Mouse (Mus musculus) liver, embryonic 11.5 days (tissue): ENCODE measurements around the gene Arhgdib. TPM values are rescaled to one million over a fixed set of nuclear protein-coding genes. Genes with fewer than 3 reads are reported as not detected.

Experiments
- ATAC-seq: fragments of 200-750 bp; cut with Nextera tagmentation; replicated peaks from 2 replicates; pipeline ENCODE4 v1.8.0; 2017; ENCODE audit warnings: moderate number of reproducible peaks, mild to moderate bottlenecking, moderate TSS enrichment, moderate library complexity; ENCODE audit not compliant: low FRiP score
- DNase-seq: peaks from one replicate; pipeline ENCODE4 v3.0.0-alpha.2; 2017; ENCODE audit warnings: low spot score
- H3K27ac ChIP-seq: fragments of 300-500 bp; sonication (generic); 2 replicates; pipeline ENCODE4 v1.5.1; 2014; ENCODE audit warnings: mild to moderate bottlenecking, low read depth, low read length, control low read depth
- H3K27me3 ChIP-seq: fragments of 300-500 bp; sonication (generic); replicated peaks from 2 replicates; pipeline ENCODE4 v1.6.1; 2014; ENCODE audit warnings: low read length, mixed read lengths; ENCODE audit not compliant: control insufficient read depth, insufficient read depth
- H3K36me3 ChIP-seq: fragments of 300-500 bp; sonication (generic); 2 replicates; pipeline ENCODE4 v1.6.1; 2014; ENCODE audit warnings: mild to moderate bottlenecking, low read length, moderate library complexity, mixed read lengths; ENCODE audit not compliant: control insufficient read depth, insufficient read depth
- H3K4me1 ChIP-seq: fragments of 300-500 bp; sonication (generic); replicated peaks from 2 replicates; pipeline ENCODE4 v1.6.1; 2014; ENCODE audit warnings: low read length, mixed read lengths; ENCODE audit not compliant: control insufficient read depth, insufficient read depth
- H3K4me2 ChIP-seq: fragments of 300-500 bp; sonication (generic); 2 replicates; pipeline ENCODE4 v1.6.1; 2014; ENCODE audit warnings: mild to moderate bottlenecking, control low read depth, moderate library complexity
- H3K4me3 ChIP-seq: fragments of 300-500 bp; sonication (generic); 2 replicates; pipeline ENCODE4 v1.5.1; 2014; ENCODE audit warnings: low read depth, low read length, control low read depth
- H3K9ac ChIP-seq: fragments of 300-500 bp; sonication (generic); 2 replicates; pipeline ENCODE4 v1.6.1; 2014; ENCODE audit warnings: low read depth, low read length, control low read depth
- H3K9me3 ChIP-seq: fragments of 300-500 bp; sonication (generic); 2 replicates; pipeline ENCODE4 v1.6.1; 2016; ENCODE audit warnings: low read length, inconsistent platforms, mixed read lengths; ENCODE audit not compliant: control insufficient read depth
- WGBS: fragments of 180-500 bp; shearing (Covaris S2); extraction: QIAGEN DNeasy Blood & Tissue Kit; methylation state at CpG from one replicate; pipeline ENCODE4 v1.1.7; 2014; 5-methylcytosine and 5-hydroxymethylcytosine counted together
- polyA plus RNA-seq: library from polyadenylated mRNA; unstranded; fragments of >200 nt; fragmentation: Nextera tagmentation; extraction: Ambion mirVana; gene quantifications from 2 replicates; pipeline ENCODE4 v1.2.1, GENCODE M21; 2014

Gene Arhgdib
- polyA plus RNA-seq, 1 experiment from 2014 or later = 183 TPM

DNA sequence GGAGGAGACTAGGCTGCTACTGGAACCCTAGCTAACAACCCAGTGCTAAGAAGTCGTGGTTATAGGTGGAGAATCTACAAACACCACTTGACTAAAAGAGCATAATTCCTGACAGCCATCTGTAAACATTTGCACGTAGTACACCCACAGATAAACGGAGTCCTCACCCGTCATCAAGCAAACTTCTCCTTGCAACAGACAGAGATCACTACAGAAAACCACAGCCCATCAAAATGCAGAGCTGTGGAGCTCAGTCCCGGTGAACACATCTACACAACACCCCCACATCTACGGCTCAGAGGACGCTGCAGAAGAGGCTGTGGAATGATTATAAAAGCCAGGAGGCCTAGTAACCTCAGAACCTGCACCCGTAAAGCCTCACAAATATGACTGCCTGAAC lies 2.8 kb upstream of the Arhgdib start:
- DNase-seq = no peak
- Histone ChIP-seq H3K27me3 (no peaks in the 10 kb centered on the region), H3K4me1 (peaks cover 24% of the 10 kb centered on the region), H3K9me3 (no peaks in the 10 kb centered on the region), H3K36me3 (no peaks in the 10 kb centered on the region), H3K4me2 (no peak overlapping the region), H3K27ac (no peak overlapping the region), H3K4me3 (no peak overlapping the region), H3K9ac (no peak overlapping the region)
- no peak for ATAC-seq
- 58% methylated on average over 8 of the region's 8 CpGs for WGBS

DNA sequence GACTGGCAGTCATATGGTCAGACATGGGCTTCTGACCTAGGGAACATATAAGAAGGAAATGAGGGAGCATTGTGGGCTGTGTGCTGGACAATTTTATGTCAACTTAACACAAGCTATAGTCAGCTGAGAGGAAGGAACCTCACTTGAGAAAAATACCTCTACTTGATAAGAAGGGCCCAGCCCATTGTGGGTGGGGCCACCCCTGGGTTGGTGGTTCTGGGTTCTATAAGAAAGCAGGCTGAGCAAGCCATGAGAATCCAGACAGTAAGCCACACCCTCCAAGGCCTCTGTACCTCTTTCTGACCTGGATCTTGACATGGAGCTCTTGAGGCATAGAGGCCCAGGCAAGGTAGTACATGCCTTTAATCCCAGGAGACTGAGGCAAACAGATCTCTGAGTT lies 1.7 kb upstream of the Arhgdib start:
- Histone ChIP-seq H3K9ac (no peak overlapping the region), H3K4me1 (peaks cover 26% of the 10 kb centered on the region), H3K9me3 (no peaks in the 10 kb centered on the region), H3K36me3 (no peaks in the 10 kb centered on the region), H3K27me3 (no peaks in the 10 kb centered on the region), H3K4me2 (no peak overlapping the region), H3K4me3 (no peak overlapping the region), H3K27ac (no peak overlapping the region)
- DNase-seq (no peak), ATAC-seq (peak; percentile 47)

DNA sequence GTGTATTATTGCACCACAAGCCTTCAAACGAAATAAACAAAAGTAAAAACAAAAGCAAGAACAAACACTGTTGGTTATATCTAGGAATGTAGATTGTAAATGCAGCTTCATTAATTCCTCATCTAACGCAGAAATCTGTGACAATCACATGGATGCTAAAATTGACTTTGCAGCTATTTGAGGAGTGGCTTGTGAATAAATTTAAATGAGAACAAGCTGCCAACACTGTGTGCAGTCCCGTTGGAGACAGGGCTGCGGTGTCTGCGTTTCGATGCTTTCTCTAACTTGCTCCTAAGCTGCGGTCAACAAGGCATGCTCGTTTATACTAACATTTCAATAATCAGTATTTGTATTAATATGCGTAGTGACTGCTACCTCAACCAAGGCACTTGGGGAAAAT lies 581 bp upstream of the Arhgdib start:
- Histone ChIP-seq H3K36me3 (no peaks in the 10 kb centered on the region), H3K27me3 (no peaks in the 10 kb centered on the region), H3K27ac (no peak overlapping the region), H3K4me2 (no peak overlapping the region), H3K4me1 (peaks cover 26% of the 10 kb centered on the region), H3K9me3 (no peaks in the 10 kb centered on the region), H3K4me3 (no peak overlapping the region), H3K9ac (no peak overlapping the region)
- WGBS = 72% methylated on average over 9 of the region's 9 CpGs
- DNase-seq (no peak), ATAC-seq (no peak)

DNA sequence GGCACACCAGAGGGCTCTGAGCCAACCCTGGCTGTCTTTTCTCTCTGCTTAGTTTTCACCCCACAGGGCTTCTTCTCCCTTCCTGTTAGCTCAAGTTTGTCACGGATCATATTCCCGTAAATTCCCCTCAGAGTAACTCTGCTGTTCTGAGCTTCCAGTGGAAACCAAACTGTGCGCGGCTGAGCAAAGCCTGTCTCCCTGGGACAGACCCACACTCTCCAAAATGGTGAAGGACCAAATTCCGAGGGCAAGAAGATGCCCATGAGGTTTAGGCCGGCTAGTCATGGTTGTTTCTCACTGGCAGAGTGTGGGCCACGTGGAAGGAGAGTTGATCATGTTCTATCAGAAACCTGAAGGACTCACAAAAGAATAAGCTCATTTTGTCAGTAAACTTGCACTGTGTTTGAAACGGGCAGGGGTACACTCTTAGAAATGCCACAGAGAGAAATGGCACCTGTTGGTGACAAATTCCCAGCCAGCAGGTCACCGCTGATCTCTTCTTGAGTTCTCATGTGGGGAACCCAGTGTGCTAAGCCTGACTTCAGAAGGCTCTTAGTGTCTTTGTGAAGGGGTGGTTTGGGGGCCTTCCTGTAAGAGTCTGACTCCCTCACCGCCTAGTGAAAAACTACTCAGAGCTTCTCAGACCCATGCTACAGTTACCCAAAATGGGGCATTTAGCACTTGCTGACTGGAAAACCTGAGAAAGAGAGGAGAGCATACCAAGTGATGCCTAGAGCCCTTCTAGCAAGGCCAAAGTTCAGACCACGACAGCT lies 1.3 kb downstream of the Arhgdib start:
- ATAC-seq = no peak
- peak overlapping the region; percentile 49 for H3K4me2 ChIP-seq
- WGBS = 52% methylated on average over 11 of the region's 11 CpGs
- no peak for DNase-seq
- no peaks in the 10 kb centered on the region for H3K9me3 ChIP-seq
- no peaks in the 10 kb centered on the region for H3K36me3 ChIP-seq
- H3K27ac ChIP-seq = peak overlapping the region; percentile 89
- H3K4me1 ChIP-seq = peaks cover 23% of the 10 kb centered on the region
- no peaks in the 10 kb centered on the region for H3K27me3 ChIP-seq
- H3K4me3 ChIP-seq = peak overlapping the region; percentile 37
- peak overlapping the region; percentile 53 for H3K9ac ChIP-seq

DNA sequence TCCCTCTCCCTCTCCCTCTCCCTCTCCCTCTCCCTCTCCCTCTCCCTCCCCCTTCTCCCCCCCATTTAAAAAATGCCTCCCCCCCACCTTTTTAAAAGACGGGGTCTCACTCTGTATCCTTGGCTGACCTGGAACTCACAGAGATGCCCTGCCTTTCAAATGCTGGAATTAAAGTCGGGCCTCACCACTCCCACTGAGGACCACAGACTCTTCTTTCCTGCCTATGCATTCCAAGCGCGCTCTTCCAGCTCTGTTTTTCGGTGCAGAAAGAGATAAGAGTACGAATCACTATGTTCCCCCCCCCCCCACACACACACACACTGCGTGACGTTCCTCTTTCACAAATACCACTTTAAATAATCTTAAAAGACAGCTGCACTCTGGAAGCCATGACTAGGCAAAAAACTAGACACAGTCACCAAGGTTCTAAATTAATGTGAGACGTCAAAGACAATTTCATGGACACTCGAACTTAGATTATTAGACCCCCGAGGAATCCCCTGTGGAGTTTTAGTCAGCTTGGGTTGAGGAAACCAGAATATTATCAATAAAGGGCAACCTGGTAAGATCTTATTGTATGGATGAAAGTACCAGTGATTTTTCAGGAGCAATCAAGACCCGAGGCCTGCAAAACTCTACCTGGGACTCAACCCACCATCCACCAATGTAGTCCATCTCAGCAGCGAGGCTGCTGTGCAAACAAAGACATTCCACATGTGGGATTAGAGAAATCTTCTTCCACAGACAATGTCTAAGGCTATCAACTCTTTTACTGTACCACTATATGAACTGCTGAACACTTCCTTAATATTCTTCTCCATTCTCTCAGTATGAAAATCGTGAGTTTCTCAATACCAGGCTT lies 2.1 kb downstream of the Arhgdib start:
- Histone ChIP-seq H3K4me1 (peaks cover 27% of the 10 kb centered on the region), H3K9ac (peak overlapping the region; percentile 53), H3K9me3 (no peaks in the 10 kb centered on the region), H3K27me3 (no peaks in the 10 kb centered on the region), H3K27ac (peak overlapping the region; percentile 89), H3K4me2 (peak overlapping the region; percentile 49), H3K36me3 (no peaks in the 10 kb centered on the region), H3K4me3 (peak overlapping the region; percentile 37)
- WGBS = 32% methylated on average over 13 of the region's 14 CpGs
- ATAC-seq (peak; percentile 41; the same call in 1 of the 2 replicates), DNase-seq (no peak)

DNA sequence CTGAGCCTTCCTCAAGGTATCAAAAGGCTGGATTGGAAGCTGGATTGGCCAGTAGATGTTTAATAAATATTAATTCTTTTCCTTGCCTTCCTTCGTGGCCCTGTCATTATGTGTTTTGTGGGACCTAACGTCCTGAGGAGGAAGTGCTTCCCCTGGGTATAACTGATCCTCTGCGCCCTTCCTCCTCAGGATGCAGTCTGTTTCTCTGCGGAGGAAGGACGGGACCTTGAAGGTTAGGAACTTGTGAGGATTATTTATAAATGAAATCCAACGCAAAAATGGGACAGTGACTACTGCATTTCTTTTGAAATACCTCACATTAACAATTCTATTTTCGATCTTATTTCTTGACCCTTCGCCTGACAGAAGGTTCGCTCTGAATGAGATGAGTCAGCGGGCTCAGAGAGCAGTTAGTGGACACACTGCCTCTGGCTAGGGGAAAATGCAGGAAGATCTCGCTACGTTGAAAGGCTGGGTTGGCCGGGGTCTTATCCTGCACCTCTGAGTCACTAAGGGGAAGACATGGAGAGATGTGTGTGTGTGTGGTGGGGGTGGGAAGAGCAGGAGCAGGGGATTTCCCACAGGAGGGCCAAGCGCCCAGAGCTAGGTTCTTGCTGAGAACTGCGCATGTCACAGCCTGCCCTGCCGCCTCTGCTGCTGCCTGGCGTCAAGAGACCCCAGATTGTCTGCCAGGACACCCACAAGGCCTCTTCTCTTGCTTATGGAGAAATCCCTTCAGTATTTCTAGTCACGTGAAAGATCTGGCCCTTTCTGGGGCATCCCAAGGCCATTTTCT lies 3.2 kb downstream of the Arhgdib start:
- peak overlapping the region; percentile 55 for H3K4me2 ChIP-seq
- H3K36me3 ChIP-seq = no peaks in the 10 kb centered on the region
- DNase-seq (no peak), ATAC-seq (peak; percentile 16; the same call in 1 of the 2 replicates)
- no peaks in the 10 kb centered on the region for H3K27me3 ChIP-seq
- H3K27ac ChIP-seq = peak overlapping the region; percentile 47
- H3K4me1 ChIP-seq = peaks cover 31% of the 10 kb centered on the region
- H3K9me3 ChIP-seq = no peaks in the 10 kb centered on the region
- peak overlapping the region; percentile 44; the same call in 1 of the 2 replicates for H3K9ac ChIP-seq
- H3K4me3 ChIP-seq = peak overlapping the region; percentile 27; the same call in 1 of the 2 replicates
- 46% methylated on average over 18 of the region's 18 CpGs for WGBS

DNA sequence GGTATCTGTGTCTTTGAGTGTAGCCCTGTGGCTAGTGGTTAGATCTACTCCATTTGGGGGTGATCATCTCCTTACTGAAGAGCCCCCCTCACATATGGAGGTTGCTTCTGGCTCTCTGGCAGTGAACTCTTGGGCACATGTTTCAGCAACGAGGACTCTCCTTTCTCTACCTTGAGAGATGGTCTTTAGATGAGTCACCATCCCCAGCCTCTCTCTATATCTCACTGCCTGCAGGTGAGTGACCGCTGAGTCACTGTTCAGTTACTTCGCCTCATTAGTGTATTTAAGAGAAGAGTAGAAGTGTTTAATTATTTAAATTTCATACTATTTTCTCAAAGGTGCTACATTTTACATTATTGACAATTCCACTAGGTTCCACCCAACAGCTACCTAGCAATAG lies 4.6 kb downstream of the Arhgdib start:
- no peak overlapping the region for H3K4me3 ChIP-seq
- no peaks in the 10 kb centered on the region for H3K9me3 ChIP-seq
- H3K9ac ChIP-seq = no peak overlapping the region
- H3K4me2 ChIP-seq = no peak overlapping the region
- no peak overlapping the region for H3K27ac ChIP-seq
- WGBS = 75% methylated on average over 3 of the region's 3 CpGs
- no peaks in the 10 kb centered on the region for H3K36me3 ChIP-seq
- ATAC-seq (no peak), DNase-seq (no peak)
- H3K27me3 ChIP-seq = no peaks in the 10 kb centered on the region
- H3K4me1 ChIP-seq = peaks cover 31% of the 10 kb centered on the region

DNA sequence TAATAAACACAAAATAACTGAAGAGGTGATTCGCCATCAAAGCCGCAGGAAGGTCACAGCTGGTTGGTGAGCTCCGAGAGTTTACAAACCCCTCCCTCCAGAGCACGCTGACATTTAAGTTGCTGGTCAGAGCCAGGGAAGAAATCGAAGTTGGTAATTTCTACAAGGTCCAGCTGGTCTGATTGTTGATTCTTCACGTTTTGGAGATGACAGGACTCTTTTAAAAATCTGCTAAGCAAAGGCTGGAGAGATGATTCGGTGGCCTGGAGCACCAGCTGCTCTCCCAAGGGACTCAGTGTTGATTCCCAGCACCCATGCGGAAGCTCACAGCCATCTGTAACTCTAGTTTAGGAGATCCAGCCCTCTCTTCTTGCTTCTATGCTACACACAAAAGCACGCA lies 5.3 kb downstream of the Arhgdib start:
- H3K4me3 ChIP-seq = no peak overlapping the region
- no peaks in the 10 kb centered on the region for H3K27me3 ChIP-seq
- DNase-seq (no peak), ATAC-seq (no peak)
- H3K36me3 ChIP-seq = no peaks in the 10 kb centered on the region
- no peak overlapping the region for H3K9ac ChIP-seq
- no peaks in the 10 kb centered on the region for H3K9me3 ChIP-seq
- H3K4me1 ChIP-seq = peaks cover 29% of the 10 kb centered on the region
- WGBS = 83% methylated on average over 9 of the region's 9 CpGs
- no peak overlapping the region for H3K4me2 ChIP-seq
- no peak overlapping the region for H3K27ac ChIP-seq
